Mouse (Mus musculus): Measurements from ENCODE around the gene Lhpp.

GRCm38 (mm10) chr7:132703515-132704309, 93.3 kb downstream of the Lhpp start:
- TF ChIP-seq POLR2A (IDR thresholded peaks at IDR 0.05; ENCODE audit: low read depth, low read length): no peak
- no peak for TF ChIP-seq CTCF (conservative IDR thresholded peaks at IDR 0.05; ENCODE audit: insufficient read depth, insufficient read length, low read depth, low read length)
